Mouse (Mus musculus): ENCODE measurements around the gene Rictor. TPM values are rescaled to one million over a fixed set of nuclear protein-coding genes. Genes with fewer than 3 reads are reported as not detected.

Gene Rictor
- polyA plus RNA-seq, 1 experiment from 2014 or later, result 13.5 TPM

DNA sequence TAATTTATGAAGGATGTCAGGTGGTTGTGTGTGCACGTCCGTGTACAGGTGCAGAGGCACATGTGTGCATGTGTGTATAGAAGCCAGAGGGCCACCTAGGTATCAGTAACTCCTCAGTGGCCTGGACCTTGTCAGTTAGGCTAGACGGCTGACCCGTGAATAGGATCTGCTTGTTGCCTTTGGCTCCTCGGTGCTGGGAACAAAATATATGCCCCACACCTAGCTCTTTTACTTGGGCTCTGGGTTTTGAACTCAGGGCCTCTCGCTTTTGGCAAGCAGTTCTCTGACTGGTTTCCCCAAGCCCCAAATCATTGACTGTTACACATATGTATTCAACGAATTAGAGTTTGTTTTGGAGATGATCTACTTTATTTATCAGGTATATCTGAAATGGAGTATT lies 3.0 kb downstream of the Rictor start:
- no peaks in the 10 kb centered on the region for H3K36me3 ChIP-seq (ENCODE audit: control insufficient read depth, insufficient read depth)
- ATAC-seq, result no peak
- H3K4me3 ChIP-seq (ENCODE audit: low read depth, low read length), result no peak overlapping the region
- no peaks in the 10 kb centered on the region for H3K9me3 ChIP-seq (ENCODE audit: control insufficient read depth)
- H3K9ac ChIP-seq (ENCODE audit: low read depth, low read length), result no peak overlapping the region
- H3K27me3 ChIP-seq (replicated peaks; ENCODE audit: control insufficient read depth, insufficient read depth, low read length), result no peaks in the 10 kb centered on the region
- no peak for TF ChIP-seq CTCF (IDR thresholded peaks at IDR 0.05; ENCODE audit: low read depth)
- no peak overlapping the region for H3K27ac ChIP-seq (ENCODE audit: low read depth, low read length)
- 0 out of 2 replicates have a peak, but pooled peaks cover 3% of the 10 kb centered on the region for H3K4me1 ChIP-seq (replicated peaks; ENCODE audit: control insufficient read depth, insufficient read depth, low read length)
- 80% methylated on average over 7 of the region's 7 CpGs for WGBS
- H3K4me2 ChIP-seq (replicated peaks; ENCODE audit: low read depth), result no peak overlapping the region

DNA sequence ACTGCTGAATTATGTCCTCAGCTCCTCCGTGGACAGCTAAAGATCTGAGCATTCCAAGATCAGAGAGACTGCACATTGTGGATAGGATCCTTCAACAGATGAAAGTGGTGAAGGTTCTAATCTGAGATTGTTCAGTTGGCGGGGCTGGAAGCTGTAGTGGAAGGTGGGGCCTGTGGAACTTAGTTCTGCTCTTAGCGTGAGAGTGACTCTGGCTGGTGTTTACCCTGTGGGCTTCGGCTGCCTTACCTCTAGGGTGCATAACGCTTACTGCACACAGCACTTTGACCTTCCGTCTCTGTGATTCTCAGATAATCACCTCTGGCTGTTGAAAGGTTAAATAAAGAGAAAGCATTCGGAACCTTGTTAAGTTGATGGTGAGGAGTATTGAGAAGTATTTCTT lies 6.6 kb downstream of the Rictor start:
- TF ChIP-seq CTCF (IDR thresholded peaks at IDR 0.05; ENCODE audit: low read depth), result no peak
- 29% methylated on average over 7 of the region's 7 CpGs for WGBS
- H3K4me2 ChIP-seq (replicated peaks; ENCODE audit: low read depth), result no peak overlapping the region; the same call in 1 of the 2 replicates
- H3K9me3 ChIP-seq (ENCODE audit: control insufficient read depth), result peaks cover 2% of the 10 kb centered on the region; the same call in 1 of the 2 replicates
- no peak overlapping the region for H3K27ac ChIP-seq (ENCODE audit: low read depth, low read length)
- no peak overlapping the region for H3K9ac ChIP-seq (ENCODE audit: low read depth, low read length)
- 0 out of 2 replicates have a peak, but pooled peaks cover 3% of the 10 kb centered on the region for H3K4me1 ChIP-seq (replicated peaks; ENCODE audit: control insufficient read depth, insufficient read depth, low read length)
- H3K4me3 ChIP-seq (ENCODE audit: low read depth, low read length), result no peak overlapping the region
- H3K36me3 ChIP-seq (ENCODE audit: control insufficient read depth, insufficient read depth), result no peaks in the 10 kb centered on the region
- no peaks in the 10 kb centered on the region for H3K27me3 ChIP-seq (replicated peaks; ENCODE audit: control insufficient read depth, insufficient read depth, low read length)
- ATAC-seq, result peak; percentile 43; the same call in 1 of the 2 replicates

DNA sequence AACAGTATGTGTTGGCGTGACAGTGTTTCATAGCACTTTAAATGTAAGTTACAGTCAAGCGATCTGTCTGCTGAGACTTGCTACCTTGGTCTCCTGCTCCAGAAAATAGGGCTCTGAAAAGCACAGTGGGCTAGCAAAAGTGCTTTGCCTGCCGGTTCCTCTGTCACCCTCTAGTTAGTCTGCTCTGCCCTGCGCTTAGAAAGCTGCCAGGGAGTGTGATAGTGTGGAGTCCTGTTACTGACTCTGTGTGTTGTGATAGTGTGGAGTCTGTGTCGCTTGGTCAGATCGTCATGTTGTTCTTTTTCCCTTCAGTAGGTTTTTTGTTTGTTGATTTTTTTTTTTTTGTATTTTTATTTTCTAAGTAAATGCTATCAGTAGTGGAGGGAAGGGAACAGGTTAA lies 7.1 kb downstream of the Rictor start:
- H3K9ac ChIP-seq (ENCODE audit: low read depth, low read length), result no peak overlapping the region
- no peak overlapping the region for H3K27ac ChIP-seq (ENCODE audit: low read depth, low read length)
- no peak for TF ChIP-seq CTCF (IDR thresholded peaks at IDR 0.05; ENCODE audit: low read depth)
- H3K9me3 ChIP-seq (ENCODE audit: control insufficient read depth), result peaks cover 3% of the 10 kb centered on the region; the same call in 1 of the 2 replicates
- no peak overlapping the region; the same call in 1 of the 2 replicates for H3K4me2 ChIP-seq (replicated peaks; ENCODE audit: low read depth)
- H3K36me3 ChIP-seq (ENCODE audit: control insufficient read depth, insufficient read depth), result no peaks in the 10 kb centered on the region
- no peaks in the 10 kb centered on the region for H3K27me3 ChIP-seq (replicated peaks; ENCODE audit: control insufficient read depth, insufficient read depth, low read length)
- 64% methylated on average over 6 of the region's 6 CpGs for WGBS
- ATAC-seq, result no peak
- H3K4me3 ChIP-seq (ENCODE audit: low read depth, low read length), result no peak overlapping the region
- H3K4me1 ChIP-seq (replicated peaks; ENCODE audit: control insufficient read depth, insufficient read depth, low read length), result 0 out of 2 replicates have a peak, but pooled peaks cover 3% of the 10 kb centered on the region

DNA sequence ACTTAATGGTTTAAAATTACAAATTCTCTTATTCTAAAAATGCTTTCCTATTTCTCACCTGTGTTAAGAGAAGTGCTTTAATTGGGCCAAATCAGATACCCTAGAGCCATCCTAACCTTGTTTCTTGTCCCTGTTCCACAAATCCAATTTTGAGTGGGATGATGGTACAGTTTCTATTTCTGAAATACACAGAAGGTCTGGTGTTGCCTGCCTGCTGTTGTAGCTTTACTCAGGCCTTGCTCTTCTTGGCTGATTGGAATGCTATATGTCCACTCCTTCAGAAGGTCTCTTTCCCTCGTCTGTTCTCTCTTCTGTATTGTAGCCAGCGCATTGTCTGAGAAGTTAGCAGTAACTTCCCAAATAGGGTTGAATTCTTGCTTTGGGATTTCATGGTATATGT lies 13.2 kb downstream of the Rictor start:
- Histone ChIP-seq H3K4me1 (replicated peaks; ENCODE audit: control insufficient read depth, insufficient read depth, low read length) (no peaks in the 10 kb centered on the region), H3K36me3 (ENCODE audit: control insufficient read depth, insufficient read depth) (no peaks in the 10 kb centered on the region), H3K4me3 (ENCODE audit: low read depth, low read length) (no peak overlapping the region), H3K9ac (ENCODE audit: low read depth, low read length) (no peak overlapping the region), H3K9me3 (ENCODE audit: control insufficient read depth) (peaks cover 3% of the 10 kb centered on the region; the same call in 1 of the 2 replicates), H3K4me2 (replicated peaks; ENCODE audit: low read depth) (no peak overlapping the region), H3K27me3 (replicated peaks; ENCODE audit: control insufficient read depth, insufficient read depth, low read length) (no peaks in the 10 kb centered on the region), H3K27ac (ENCODE audit: low read depth, low read length) (no peak overlapping the region)
- TF ChIP-seq CTCF (IDR thresholded peaks at IDR 0.05; ENCODE audit: low read depth), result no peak
- 87% methylated on average over 2 of the region's 2 CpGs for whole genome bisulfite sequencing
- no peak for ATAC-seq

DNA sequence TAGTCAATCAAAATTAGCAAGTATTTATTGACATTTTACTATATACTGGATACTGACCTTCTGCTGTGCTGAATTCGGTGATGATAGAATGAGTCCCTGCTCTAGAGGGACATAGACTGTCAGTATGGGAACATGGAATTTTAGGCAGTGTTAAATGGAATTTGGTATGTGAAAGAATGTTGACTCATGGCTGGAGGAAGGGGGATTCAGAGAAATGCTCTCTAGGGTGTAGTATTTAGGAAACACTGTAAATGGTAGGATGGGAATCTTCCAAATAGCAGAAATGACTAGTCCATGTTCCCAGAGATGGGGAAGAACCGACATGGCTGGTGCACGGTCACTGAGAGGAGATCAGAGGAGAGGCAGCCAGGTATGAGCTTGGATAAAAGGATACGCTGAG lies 13.6 kb downstream of the Rictor start:
- WGBS, result 88% methylated on average over 4 of the region's 4 CpGs

DNA sequence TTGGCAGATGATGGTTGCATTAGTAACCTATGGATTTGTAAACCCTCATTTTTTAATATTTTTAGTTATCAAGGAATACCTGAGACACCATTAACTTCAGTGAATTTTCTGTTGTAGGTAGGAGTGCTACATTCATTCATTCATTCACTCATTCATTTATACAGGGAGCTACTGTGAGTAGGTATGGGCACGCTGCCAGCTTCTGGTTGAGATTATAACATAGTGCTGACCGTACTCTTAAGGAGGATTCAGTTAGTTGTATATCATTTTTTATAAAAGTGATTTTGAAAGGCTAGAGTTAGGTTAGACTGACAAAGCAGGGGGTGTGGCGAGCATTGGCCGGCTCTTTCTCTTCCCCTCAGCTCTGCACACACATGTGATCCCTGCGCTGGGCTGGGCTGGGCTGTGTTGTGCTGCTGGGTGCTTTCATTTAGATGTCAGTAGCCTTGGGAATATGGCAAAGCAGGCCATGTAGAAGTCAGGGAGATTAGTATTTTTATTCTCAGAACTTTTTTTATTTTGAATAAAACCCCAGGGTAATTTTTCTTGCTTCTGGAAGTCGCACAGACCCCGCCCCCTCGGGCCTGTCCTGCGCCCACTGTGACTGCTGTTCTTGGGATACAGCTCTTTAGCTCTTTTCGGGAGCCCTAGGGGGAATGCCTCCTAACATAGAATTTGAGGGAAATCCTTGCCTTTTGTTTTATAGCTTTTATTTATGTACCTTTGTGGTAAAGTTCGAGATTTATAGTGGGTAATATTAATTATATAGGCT lies 14.4 kb downstream of the Rictor start:
- H3K4me3 ChIP-seq (ENCODE audit: low read depth, low read length), result no peak overlapping the region
- H3K4me1 ChIP-seq (replicated peaks; ENCODE audit: control insufficient read depth, insufficient read depth, low read length), result no peaks in the 10 kb centered on the region
- H3K27me3 ChIP-seq (replicated peaks; ENCODE audit: control insufficient read depth, insufficient read depth, low read length), result no peaks in the 10 kb centered on the region
- peaks cover 3% of the 10 kb centered on the region; the same call in 1 of the 2 replicates for H3K9me3 ChIP-seq (ENCODE audit: control insufficient read depth)
- H3K27ac ChIP-seq (ENCODE audit: low read depth, low read length), result no peak overlapping the region
- H3K4me2 ChIP-seq (replicated peaks; ENCODE audit: low read depth), result no peak overlapping the region
- no peak for ATAC-seq
- no peak overlapping the region for H3K9ac ChIP-seq (ENCODE audit: low read depth, low read length)
- H3K36me3 ChIP-seq (ENCODE audit: control insufficient read depth, insufficient read depth), result no peaks in the 10 kb centered on the region
- 79% methylated on average over 11 of the region's 11 CpGs for WGBS
- TF ChIP-seq CTCF (IDR thresholded peaks at IDR 0.05; ENCODE audit: low read depth), result no peak

More for the DNA sequence above, 13.6 kb downstream of the Rictor start:
- peaks cover 3% of the 10 kb centered on the region; the same call in 1 of the 2 replicates for H3K9me3 ChIP-seq (ENCODE audit: control insufficient read depth)
- no peaks in the 10 kb centered on the region for H3K36me3 ChIP-seq (ENCODE audit: control insufficient read depth, insufficient read depth)
- no peak overlapping the region for H3K4me2 ChIP-seq (replicated peaks; ENCODE audit: low read depth)
- ATAC-seq, result no peak
- H3K9ac ChIP-seq (ENCODE audit: low read depth, low read length), result no peak overlapping the region
- H3K27me3 ChIP-seq (replicated peaks; ENCODE audit: control insufficient read depth, insufficient read depth, low read length), result no peaks in the 10 kb centered on the region
- no peak for TF ChIP-seq CTCF (IDR thresholded peaks at IDR 0.05; ENCODE audit: low read depth)
- H3K27ac ChIP-seq (ENCODE audit: low read depth, low read length), result no peak overlapping the region
- no peaks in the 10 kb centered on the region for H3K4me1 ChIP-seq (replicated peaks; ENCODE audit: control insufficient read depth, insufficient read depth, low read length)
- H3K4me3 ChIP-seq (ENCODE audit: low read depth, low read length), result no peak overlapping the region

Measured in intestine, postnatal 0 days (tissue).